Mouse (Mus musculus): ENCODE results near the gene Slc15a2.

- TF ChIP-seq POLR2A (IDR thresholded peaks at IDR 0.05; ENCODE audit: low read depth, low read length) (no peak), CTCF (IDR thresholded peaks at IDR 0.05; ENCODE audit: borderline replicate concordance, insufficient read depth, low read length) (no peak)
Measured at GRCm38 (mm10) chr16:36770191-36770771, 14.5 kb downstream of the Slc15a2 start.

All from embryonic fibroblast, embryonic 13.5 days (primary cell).